Mouse (Mus musculus): Measurements from ENCODE around the gene Arhgef28. TPM values are rescaled to one million over a fixed set of nuclear protein-coding genes. Genes with fewer than 3 reads are reported as not detected.
A peak's percentile ranks its signal among the peaks of the same experiment; 100 is the strongest.

The Arhgef28 gene
- polyA plus RNA-seq, 1 experiment, result not detected

DNA sequence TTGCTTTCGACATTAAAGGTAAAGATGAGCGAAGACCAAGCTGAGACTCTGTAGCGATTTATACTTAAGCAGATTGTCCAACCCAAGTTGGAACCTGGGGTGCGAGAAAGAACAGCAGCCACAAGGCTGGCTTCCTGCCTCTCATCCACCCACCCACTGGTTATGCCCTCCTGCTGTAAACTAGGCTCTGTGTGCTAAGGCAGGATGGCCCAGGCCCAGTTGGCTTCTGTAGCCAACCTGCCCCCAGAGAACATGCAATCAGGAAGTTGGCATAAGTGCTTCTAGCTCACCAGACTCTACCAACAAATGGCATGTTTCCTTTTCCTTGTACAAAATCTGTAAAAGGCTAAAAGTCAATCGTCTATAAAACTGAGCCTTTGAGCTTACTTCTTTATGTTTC is 283.2 kb downstream of the Arhgef28 start:
- H3K4me1 ChIP-seq (ENCODE audit: control insufficient read depth, insufficient read depth, low read length), result no peaks in the 10 kb centered on the region
- no peak overlapping the region for H3K27ac ChIP-seq (ENCODE audit: insufficient read depth, low read depth, low read length)
- no peak for TF ChIP-seq POLR2A (IDR thresholded peaks at IDR 0.05; ENCODE audit: insufficient read depth, low read depth, low read length)
- no peak for TF ChIP-seq CTCF (IDR thresholded peaks at IDR 0.05; ENCODE audit: insufficient read depth, low read depth, low read length)
- H3K4me3 ChIP-seq (ENCODE audit: insufficient read depth, low read depth, low read length), result no peak overlapping the region
- 93% methylated on average over 5 of the region's 5 CpGs for WGBS

DNA sequence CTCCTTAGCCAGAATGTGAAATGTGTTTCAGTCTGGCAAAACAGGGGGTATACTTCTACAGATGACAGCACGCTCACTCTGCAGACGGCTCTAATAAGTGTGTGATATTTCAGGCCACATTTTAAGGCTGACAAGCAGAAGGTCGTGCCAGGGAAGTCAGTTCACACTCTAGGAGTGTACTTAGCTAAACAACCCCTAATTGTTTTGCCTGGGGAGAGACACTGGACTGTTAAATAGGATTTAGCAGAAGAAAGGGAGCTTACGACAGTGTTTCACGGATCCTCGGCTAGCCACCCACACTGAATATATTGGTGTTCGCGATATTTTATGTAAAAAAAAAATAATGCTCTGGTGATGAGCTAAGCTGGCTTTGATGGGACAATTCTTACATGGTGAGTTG is 286.6 kb downstream of the Arhgef28 start:
- WGBS, result 30% methylated on average over 8 of the region's 8 CpGs

DNA sequence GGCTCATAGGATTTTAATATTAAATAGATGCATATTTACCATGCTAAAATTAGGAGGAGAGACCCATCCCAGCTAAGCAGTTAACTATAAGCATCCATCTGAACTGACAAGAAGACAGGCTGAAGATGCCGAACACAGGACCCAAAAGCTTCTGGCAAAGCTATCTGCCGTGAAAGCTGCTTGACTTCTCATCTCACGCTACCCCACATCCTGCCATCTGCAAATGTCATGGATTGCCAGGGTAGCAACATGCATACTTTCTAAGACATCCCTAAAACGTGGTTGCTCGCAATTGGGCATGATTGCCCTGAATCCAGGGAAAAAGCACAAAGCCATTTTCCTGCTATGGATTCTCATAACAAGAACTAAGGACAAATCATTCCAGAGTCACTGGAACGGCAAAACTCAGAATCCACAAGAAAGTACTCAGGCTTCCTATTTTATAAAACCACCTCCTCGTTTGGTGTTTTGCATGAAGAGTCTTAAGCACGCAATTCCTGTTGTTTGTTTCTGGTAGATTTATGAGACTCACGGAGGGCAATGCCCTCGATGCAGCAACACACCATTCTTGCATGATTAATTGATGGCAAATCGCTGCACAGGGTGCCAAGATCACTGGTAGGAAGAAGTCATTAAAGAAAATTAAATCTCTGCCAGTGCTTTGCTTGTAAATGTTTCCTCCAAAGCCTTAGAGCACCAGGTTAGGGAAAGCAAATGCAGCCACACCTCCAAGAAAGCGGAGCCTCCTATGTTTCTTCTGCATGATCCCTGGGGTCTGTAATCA is 287.9 kb downstream of the Arhgef28 start:
- Histone ChIP-seq H3K4me1 (ENCODE audit: control insufficient read depth, insufficient read depth, low read length) (no peaks in the 10 kb centered on the region), H3K27ac (ENCODE audit: insufficient read depth, low read depth, low read length) (no peak overlapping the region), H3K4me3 (ENCODE audit: insufficient read depth, low read depth, low read length) (no peak overlapping the region)
- TF ChIP-seq POLR2A (IDR thresholded peaks at IDR 0.05; ENCODE audit: insufficient read depth, low read depth, low read length) (no peak), CTCF (IDR thresholded peaks at IDR 0.05; ENCODE audit: insufficient read depth, low read depth, low read length) (no peak)
- 73% methylated on average over 12 of the region's 12 CpGs for WGBS

More for the DNA sequence above, 286.6 kb downstream of the Arhgef28 start:
- H3K4me1 ChIP-seq (ENCODE audit: control insufficient read depth, insufficient read depth, low read length), result no peaks in the 10 kb centered on the region
- no peak overlapping the region for H3K27ac ChIP-seq (ENCODE audit: insufficient read depth, low read depth, low read length)
- no peak overlapping the region for H3K4me3 ChIP-seq (ENCODE audit: insufficient read depth, low read depth, low read length)
- no peak for TF ChIP-seq POLR2A (IDR thresholded peaks at IDR 0.05; ENCODE audit: insufficient read depth, low read depth, low read length)
- TF ChIP-seq CTCF (IDR thresholded peaks at IDR 0.05; ENCODE audit: insufficient read depth, low read depth, low read length), result no peak

DNA sequence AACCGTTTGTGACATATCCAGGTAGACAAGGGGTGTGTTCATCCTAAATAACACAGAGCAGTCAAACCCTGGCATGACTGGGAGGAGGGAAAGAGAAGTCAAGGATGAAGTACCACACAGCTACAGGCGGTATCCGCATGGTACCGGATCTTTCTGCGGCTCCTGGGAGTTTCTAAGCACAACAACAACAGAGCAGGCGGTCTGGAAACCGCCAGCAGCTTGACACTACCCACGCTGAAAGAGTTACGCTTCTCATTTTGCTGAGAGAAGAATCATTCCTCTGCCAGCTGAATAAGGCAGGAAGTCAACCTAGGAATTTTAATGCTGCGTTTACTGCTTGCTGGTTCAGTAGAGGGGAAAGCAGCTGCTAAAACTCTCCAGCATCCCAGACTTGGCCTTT is 295.2 kb downstream of the Arhgef28 start:
- Histone ChIP-seq H3K4me1 (ENCODE audit: control insufficient read depth, insufficient read depth, low read length) (peaks cover 5% of the 10 kb centered on the region; the same call in 1 of the 2 replicates), H3K27ac (ENCODE audit: insufficient read depth, low read depth, low read length) (peak overlapping the region; percentile 57; the same call in 1 of the 2 replicates), H3K4me3 (ENCODE audit: insufficient read depth, low read depth, low read length) (no peak overlapping the region)
- no peak for TF ChIP-seq CTCF (IDR thresholded peaks at IDR 0.05; ENCODE audit: insufficient read depth, low read depth, low read length)
- TF ChIP-seq POLR2A (IDR thresholded peaks at IDR 0.05; ENCODE audit: insufficient read depth, low read depth, low read length), result no peak
- WGBS, result 12% methylated on average over 10 of the region's 10 CpGs

DNA sequence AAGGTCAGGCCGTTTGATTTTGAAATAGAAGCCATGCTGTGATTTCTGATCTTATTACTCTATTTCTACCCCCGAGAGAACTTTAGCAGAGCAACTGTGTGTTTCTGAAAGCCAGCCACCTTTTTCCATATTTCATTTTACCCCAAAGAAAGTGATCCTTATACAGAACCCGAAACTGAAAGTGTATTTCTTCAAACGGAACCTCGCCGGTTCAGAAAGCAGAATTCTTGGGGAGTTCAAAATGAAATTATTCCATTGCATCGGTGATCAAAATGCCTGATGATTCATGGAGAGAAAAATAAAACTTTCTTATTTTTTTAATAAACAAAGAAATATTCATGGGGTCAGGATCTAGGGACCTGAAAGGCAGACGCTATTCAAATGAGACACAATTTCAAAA is 303.4 kb downstream of the Arhgef28 start:
- H3K4me1 ChIP-seq (ENCODE audit: control insufficient read depth, insufficient read depth, low read length), result peaks cover 6% of the 10 kb centered on the region
- H3K27ac ChIP-seq (ENCODE audit: insufficient read depth, low read depth, low read length), result no peak overlapping the region
- WGBS, result 67% methylated on average over 8 of the region's 8 CpGs
- TF ChIP-seq POLR2A (IDR thresholded peaks at IDR 0.05; ENCODE audit: insufficient read depth, low read depth, low read length) (no peak), CTCF (IDR thresholded peaks at IDR 0.05; ENCODE audit: insufficient read depth, low read depth, low read length) (no peak)
- no peak overlapping the region for H3K4me3 ChIP-seq (ENCODE audit: insufficient read depth, low read depth, low read length)

DNA sequence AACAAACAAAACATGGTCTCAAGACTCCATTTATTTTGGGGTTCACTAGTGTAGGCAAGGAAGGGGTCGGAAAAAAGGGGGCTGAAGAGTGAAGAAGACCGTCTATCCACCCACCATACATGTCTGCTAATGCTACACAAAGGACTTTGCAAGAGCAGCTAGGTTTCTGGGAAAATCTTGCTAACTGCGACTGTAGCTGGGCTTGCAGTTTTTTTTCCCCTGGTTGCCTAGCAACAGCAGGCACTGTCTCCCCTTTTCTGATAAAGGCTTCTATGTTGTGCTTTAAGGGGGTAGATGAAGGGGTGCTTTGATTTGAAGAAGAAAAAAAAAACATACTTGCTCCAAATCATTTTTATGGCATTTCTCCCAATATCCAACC is 305.9 kb downstream of the Arhgef28 start:
- peaks cover 6% of the 10 kb centered on the region for H3K4me1 ChIP-seq (ENCODE audit: control insufficient read depth, insufficient read depth, low read length)
- no peak overlapping the region for H3K4me3 ChIP-seq (ENCODE audit: insufficient read depth, low read depth, low read length)
- WGBS, result 19% methylated on average over 3 of the region's 3 CpGs
- peak overlapping the region; percentile 59 for H3K27ac ChIP-seq (ENCODE audit: insufficient read depth, low read depth, low read length)
- TF ChIP-seq POLR2A (IDR thresholded peaks at IDR 0.05; ENCODE audit: insufficient read depth, low read depth, low read length) (no peak), CTCF (IDR thresholded peaks at IDR 0.05; ENCODE audit: insufficient read depth, low read depth, low read length) (no peak)

DNA sequence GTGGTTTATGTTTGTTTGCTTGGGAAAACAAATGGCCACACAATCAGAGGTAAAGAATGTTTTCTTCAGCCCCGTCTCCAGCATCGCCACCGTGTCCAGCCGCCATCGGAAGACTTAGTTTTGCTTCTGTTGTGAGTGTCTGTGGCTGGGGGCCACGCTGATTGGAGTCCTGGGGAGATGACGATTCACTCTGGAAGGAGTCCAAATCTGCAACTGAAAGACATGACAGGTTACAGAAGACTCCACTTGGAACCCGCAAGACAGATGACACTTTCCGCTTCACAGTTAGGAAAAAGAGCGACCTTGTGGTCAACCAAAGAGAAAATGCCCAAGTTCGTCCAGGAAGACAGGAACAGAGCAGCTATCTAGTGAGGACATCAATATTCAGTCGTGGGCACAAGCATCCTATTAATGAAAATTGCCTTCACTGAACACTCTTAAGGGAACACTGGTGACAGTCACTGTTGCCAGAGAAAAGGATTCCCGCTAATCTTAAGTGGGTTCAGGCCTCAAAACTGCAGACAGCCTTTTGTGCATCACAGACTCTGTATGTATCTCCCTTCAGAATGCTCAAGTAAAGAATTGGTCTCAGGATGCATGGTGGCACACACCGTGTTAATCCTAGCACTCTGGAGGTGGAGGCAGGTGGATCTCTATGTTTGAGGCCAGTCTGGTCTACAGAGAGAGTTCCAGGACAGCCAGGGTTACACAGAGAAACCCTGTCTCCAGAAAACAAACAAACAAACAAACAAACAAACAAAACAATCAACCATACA is 306.4 kb downstream of the Arhgef28 start:
- peaks cover 6% of the 10 kb centered on the region for H3K4me1 ChIP-seq (ENCODE audit: control insufficient read depth, insufficient read depth, low read length)
- 59% methylated on average over 14 of the region's 14 CpGs for WGBS
- H3K4me3 ChIP-seq (ENCODE audit: insufficient read depth, low read depth, low read length), result no peak overlapping the region
- peak overlapping the region; percentile 59 for H3K27ac ChIP-seq (ENCODE audit: insufficient read depth, low read depth, low read length)
- TF ChIP-seq POLR2A (IDR thresholded peaks at IDR 0.05; ENCODE audit: insufficient read depth, low read depth, low read length) (no peak), CTCF (IDR thresholded peaks at IDR 0.05; ENCODE audit: insufficient read depth, low read depth, low read length) (no peak)

DNA sequence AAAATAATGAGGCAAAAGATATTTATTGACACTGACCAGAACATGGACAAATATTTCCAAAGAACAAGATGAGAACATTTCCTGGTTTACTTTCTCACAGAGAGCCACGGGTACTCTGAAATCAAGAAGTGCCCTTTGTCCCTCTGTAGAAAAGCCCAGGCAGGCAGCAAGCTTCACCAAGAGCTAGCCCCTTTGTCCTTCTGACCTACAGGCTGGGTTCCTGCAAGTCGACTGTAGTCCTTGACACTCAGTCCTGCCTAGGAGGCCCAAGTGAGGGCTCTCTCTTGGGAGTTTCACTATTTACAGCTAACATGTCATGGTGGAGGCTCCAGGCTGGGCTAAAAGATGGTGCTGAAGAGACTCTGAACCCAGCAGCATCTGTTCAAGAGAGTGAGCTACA is 307.6 kb downstream of the Arhgef28 start:
- 80% methylated on average over 2 of the region's 2 CpGs for whole genome bisulfite sequencing
- H3K27ac ChIP-seq (ENCODE audit: insufficient read depth, low read depth, low read length), result no peak overlapping the region
- no peak for TF ChIP-seq POLR2A (IDR thresholded peaks at IDR 0.05; ENCODE audit: insufficient read depth, low read depth, low read length)
- TF ChIP-seq CTCF (IDR thresholded peaks at IDR 0.05; ENCODE audit: insufficient read depth, low read depth, low read length), result no peak
- no peak overlapping the region for H3K4me3 ChIP-seq (ENCODE audit: insufficient read depth, low read depth, low read length)
- H3K4me1 ChIP-seq (ENCODE audit: control insufficient read depth, insufficient read depth, low read length), result peaks cover 7% of the 10 kb centered on the region
